Mouse (Mus musculus) hindbrain, embryonic 13.5 days (tissue): ENCODE results near the gene Rundc3a. TPM values are rescaled to one million over a fixed set of nuclear protein-coding genes. Genes with fewer than 3 reads are reported as not detected.
A peak's percentile ranks its signal among the peaks of the same experiment; 100 is the strongest.

Experiments
- ATAC-seq: fragments of 200-750 bp; cut with Nextera tagmentation; 2 replicates; pipeline ENCODE4 v1.8.0; 2017; ENCODE audit warnings: moderate TSS enrichment; ENCODE audit not compliant: low FRiP score
- H3K27ac ChIP-seq: fragments of 300-500 bp; sonication (generic); 2 replicates; pipeline ENCODE4 v1.5.1; 2015; ENCODE audit warnings: inconsistent platforms, mild to moderate bottlenecking, moderate library complexity
- H3K27me3 ChIP-seq: fragments of 300-500 bp; sonication (generic); 2 replicates; pipeline ENCODE4 v1.6.1; 2015; ENCODE audit warnings: mild to moderate bottlenecking, inconsistent platforms
- H3K36me3 ChIP-seq: fragments of 300-500 bp; sonication (generic); 2 replicates; pipeline ENCODE4 v1.6.1; 2015; ENCODE audit warnings: mild to moderate bottlenecking, inconsistent platforms
- H3K4me1 ChIP-seq: fragments of 300-500 bp; sonication (generic); replicated peaks from 2 replicates; pipeline ENCODE4 v1.6.1; 2015; ENCODE audit warnings: inconsistent platforms
- H3K4me2 ChIP-seq: fragments of 300-500 bp; sonication (generic); 2 replicates; pipeline ENCODE4 v1.6.1; 2015; ENCODE audit warnings: inconsistent platforms, mild to moderate bottlenecking, moderate library complexity
- H3K4me3 ChIP-seq: fragments of 300-500 bp; sonication (generic); 2 replicates; pipeline ENCODE4 v1.5.1; 2015; ENCODE audit warnings: mild to moderate bottlenecking, inconsistent platforms
- H3K9ac ChIP-seq: fragments of 300-500 bp; sonication (generic); 2 replicates; pipeline ENCODE4 v1.6.1; 2015; ENCODE audit warnings: mild to moderate bottlenecking, inconsistent platforms
- H3K9me3 ChIP-seq: fragments of 300-500 bp; sonication (generic); 2 replicates; pipeline ENCODE4 v1.6.1; 2016; ENCODE audit warnings: inconsistent platforms
- WGBS: fragments of 180-500 bp; shearing (Covaris S2); methylation state at CpG from one replicate; pipeline ENCODE4 v1.1.7; 2015; 5-methylcytosine and 5-hydroxymethylcytosine counted together
- polyA plus RNA-seq: library from polyadenylated mRNA; unstranded; fragments of >200 nt; fragmentation: Nextera tagmentation; extraction: Ambion mirVana; gene quantifications from 2 replicates; pipeline ENCODE4 v1.2.1, GENCODE M21; 2015

Gene Rundc3a
- polyA plus RNA-seq, 1 experiment from 2014 or later: 144 TPM

DNA sequence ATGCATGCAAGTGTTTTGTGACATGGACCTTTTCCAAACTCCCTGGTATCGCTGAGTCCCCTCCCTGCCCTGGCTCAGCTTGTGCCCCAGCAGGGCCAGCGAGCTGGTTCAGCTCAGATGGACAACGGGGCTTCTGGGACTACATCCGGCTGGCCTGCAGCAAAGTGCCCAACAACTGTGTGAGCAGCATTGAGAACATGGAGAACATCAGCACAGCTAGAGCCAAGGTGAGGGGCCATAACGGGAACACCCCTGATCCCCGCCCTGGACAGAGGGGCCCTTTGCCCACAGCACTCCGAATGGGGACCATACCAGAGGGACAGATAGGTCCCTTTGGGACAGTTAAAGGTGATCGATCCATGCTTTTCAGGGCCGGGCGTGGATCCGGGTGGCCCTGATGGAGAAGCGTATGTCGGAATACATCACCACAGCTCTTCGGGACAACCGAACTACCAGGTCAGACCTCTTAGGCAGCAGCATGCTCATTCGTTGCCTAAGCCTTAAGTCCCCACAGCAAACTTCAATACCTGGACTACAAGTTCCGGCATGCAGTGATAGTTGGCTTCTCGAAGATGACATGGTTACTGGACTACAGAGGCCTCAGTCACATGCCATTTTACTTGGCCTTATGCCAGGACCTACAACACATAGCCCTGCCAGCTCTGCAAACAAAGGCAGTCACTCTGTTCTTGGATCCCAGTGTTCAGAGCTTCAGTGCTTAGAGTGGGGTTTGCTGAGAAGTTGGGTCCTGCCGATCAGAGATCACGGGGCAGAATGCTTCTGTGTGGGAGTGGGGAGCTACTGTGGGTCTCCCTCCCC lies 5.0 kb downstream of the Rundc3a start:
- H3K4me3 ChIP-seq: 0 out of 2 replicates have a peak overlapping the region, but pooled peaks have one; percentile 4
- H3K36me3 ChIP-seq: peaks cover 51% of the 10 kb centered on the region
- no peak overlapping the region; the same call in 1 of the 2 replicates for H3K4me2 ChIP-seq
- peaks cover 22% of the 10 kb centered on the region for H3K27me3 ChIP-seq
- H3K4me1 ChIP-seq: peaks cover 77% of the 10 kb centered on the region
- H3K27ac ChIP-seq: no peak overlapping the region
- no peaks in the 10 kb centered on the region for H3K9me3 ChIP-seq
- no peak for ATAC-seq
- 80% methylated on average over 20 of the region's 20 CpGs for WGBS
- H3K9ac ChIP-seq: peak overlapping the region; percentile 94

DNA sequence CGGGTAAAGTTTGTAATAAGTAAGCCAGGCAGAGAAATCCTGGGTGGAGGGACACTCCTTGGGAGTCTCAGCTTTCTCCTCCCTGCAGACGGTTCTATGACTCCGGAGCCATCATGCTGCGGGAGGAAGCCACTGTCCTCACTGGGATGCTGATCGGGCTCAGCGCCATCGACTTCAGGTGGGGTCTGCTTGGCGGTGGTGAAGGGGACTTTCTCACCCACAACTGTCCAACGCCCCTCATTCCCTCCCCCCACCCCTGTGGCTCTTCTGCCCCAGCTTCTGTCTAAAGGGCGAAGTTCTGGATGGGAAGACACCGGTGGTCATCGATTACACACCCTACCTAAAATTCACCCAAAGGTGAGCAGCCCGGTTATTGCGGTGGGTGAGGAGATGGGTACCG lies 5.9 kb downstream of the Rundc3a start:
- ATAC-seq: no peak

DNA sequence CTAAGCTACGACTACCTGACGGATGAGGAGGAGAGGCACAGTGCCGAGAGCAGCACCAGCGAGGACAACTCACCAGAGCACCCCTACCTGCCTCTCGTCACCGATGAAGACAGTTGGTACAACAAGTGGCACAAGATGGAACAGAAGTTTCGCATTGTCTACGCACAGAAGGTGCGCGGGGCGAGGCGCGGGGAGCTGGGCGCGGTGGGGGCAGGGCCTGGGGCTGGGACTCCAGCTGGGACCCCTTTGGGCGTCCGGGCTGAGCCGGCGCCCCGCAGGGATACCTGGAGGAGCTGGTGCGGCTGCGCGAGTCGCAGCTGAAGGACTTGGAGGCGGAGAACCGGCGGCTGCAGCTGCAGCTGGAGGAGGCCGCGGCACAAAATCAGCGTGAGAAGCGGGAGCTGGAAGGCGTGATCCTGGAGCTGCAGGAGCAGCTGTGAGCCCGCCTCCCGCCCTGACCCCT lies 6.4 kb downstream of the Rundc3a start:
- H3K36me3 ChIP-seq: peaks cover 66% of the 10 kb centered on the region
- H3K27ac ChIP-seq: no peak overlapping the region
- H3K4me2 ChIP-seq: 0 out of 2 replicates have a peak overlapping the region, but pooled peaks have one; percentile 10
- peak overlapping the region; percentile 12; the same call in 1 of the 2 replicates for H3K4me3 ChIP-seq
- H3K9me3 ChIP-seq: no peaks in the 10 kb centered on the region
- H3K9ac ChIP-seq: peak overlapping the region; percentile 46
- 4% methylated on average over 34 of the region's 34 CpGs for WGBS
- ATAC-seq: no peak
- peaks cover 72% of the 10 kb centered on the region for H3K4me1 ChIP-seq
- peaks cover 22% of the 10 kb centered on the region for H3K27me3 ChIP-seq

More for the DNA sequence above, 5.9 kb downstream of the Rundc3a start:
- peaks cover 60% of the 10 kb centered on the region for H3K36me3 ChIP-seq
- peak overlapping the region; percentile 46 for H3K9ac ChIP-seq
- H3K27me3 ChIP-seq: peaks cover 22% of the 10 kb centered on the region
- no peak overlapping the region for H3K27ac ChIP-seq
- 24% methylated on average over 15 of the region's 15 CpGs for WGBS
- no peaks in the 10 kb centered on the region for H3K9me3 ChIP-seq
- H3K4me2 ChIP-seq: no peak overlapping the region
- no peak overlapping the region; the same call in 1 of the 2 replicates for H3K4me3 ChIP-seq
- peaks cover 73% of the 10 kb centered on the region for H3K4me1 ChIP-seq

DNA sequence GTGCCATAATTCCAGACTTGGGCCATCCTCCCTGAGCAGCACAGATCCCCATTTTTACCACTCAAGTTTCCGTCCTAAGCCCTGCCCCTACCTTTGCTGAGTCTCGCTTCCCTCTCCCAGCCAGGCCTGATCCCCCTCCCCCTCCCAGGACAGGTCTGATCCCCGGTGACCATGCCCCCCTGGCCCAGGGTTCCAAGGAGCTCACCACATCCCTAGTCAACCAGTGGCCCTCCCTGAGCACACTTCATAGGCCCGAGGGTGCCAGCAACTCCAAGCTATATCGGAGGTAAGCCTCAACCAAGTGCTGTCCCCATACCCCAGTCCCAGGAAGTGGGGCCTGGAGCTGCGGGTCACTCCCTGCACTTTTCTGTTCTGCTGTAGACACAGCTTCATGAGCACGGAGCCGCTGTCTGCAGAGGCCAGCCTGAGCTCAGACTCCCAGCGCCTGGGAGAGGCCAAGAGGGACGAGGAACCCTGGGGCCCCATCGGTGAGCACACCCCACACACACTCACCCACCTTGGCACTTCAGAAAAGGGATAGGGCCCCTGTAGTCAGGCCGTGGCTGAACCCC lies 7.4 kb downstream of the Rundc3a start:
- H3K36me3 ChIP-seq: peaks cover 69% of the 10 kb centered on the region
- no peak for ATAC-seq

DNA sequence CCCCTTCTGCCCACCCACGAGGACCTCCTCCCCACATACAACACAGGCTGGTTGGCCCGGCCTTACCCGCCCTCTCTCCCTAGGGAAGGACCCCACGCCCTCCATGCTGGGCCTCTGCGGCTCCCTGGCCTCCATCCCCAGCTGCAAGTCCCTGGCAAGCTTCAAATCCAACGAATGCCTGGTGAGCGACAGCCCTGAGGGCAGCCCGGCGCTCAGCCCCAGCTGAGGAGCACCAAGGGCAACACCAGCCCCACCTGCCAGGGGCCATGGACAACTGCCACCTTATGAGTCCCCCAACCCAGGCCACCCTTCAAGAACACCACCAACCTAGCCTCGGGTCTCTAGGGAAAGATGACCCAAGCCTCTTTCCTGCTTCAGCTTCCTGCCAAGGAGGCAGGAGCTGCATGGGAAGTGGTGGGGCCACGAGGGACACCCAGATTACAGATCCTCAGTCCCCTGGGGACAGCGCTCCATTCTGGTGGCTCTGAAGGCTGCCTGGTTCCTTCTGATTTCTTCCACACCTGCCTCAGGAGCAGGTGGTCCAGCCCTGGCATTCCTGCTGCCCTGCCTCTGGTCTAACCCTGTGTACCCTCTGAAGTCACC lies 8.8 kb downstream of the Rundc3a start:
- Histone ChIP-seq H3K9ac (peak overlapping the region; percentile 24; the same call in 1 of the 2 replicates), H3K4me2 (no peak overlapping the region), H3K9me3 (no peaks in the 10 kb centered on the region), H3K27me3 (peaks cover 22% of the 10 kb centered on the region), H3K4me3 (no peak overlapping the region), H3K27ac (peak overlapping the region; percentile 62), H3K36me3 (peaks cover 69% of the 10 kb centered on the region), H3K4me1 (peaks cover 72% of the 10 kb centered on the region)
- WGBS: 42% methylated on average over 12 of the region's 12 CpGs
- no peak for ATAC-seq

More for the DNA sequence above, 7.4 kb downstream of the Rundc3a start:
- Histone ChIP-seq H3K4me3 (no peak overlapping the region), H3K4me1 (peaks cover 72% of the 10 kb centered on the region), H3K27me3 (peaks cover 22% of the 10 kb centered on the region), H3K9me3 (no peaks in the 10 kb centered on the region), H3K9ac (no peak overlapping the region), H3K27ac (no peak overlapping the region), H3K4me2 (no peak overlapping the region)
- WGBS: 39% methylated on average over 12 of the region's 12 CpGs

DNA sequence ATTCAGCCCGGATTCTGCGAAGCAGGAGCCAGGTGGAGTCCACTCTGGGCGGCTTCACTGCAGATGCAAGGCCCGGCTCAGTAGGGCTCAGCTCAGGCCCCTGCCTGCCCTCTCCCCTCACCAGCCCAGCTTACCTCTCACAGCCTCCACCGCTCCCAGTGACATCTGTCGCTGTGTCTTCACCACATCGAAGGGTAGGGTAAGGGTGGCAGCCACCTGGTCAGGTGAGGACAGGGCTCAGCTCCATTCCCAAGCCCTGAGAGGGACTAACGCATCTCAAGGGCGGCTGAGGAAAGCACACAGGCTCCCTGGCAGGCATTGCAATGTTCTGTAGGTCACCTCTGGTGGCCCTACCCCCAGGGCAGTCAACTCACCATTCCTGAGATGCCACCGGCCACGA lies 10.5 kb downstream of the Rundc3a start:
- 93% methylated on average over 11 of the region's 11 CpGs for WGBS
- H3K27me3 ChIP-seq: peaks cover 16% of the 10 kb centered on the region
- H3K9me3 ChIP-seq: no peaks in the 10 kb centered on the region
- H3K36me3 ChIP-seq: peaks cover 61% of the 10 kb centered on the region
- H3K9ac ChIP-seq: no peak overlapping the region
- H3K4me1 ChIP-seq: peaks cover 61% of the 10 kb centered on the region
- no peak overlapping the region for H3K27ac ChIP-seq
- ATAC-seq: no peak
- no peak overlapping the region for H3K4me2 ChIP-seq
- no peak overlapping the region for H3K4me3 ChIP-seq

DNA sequence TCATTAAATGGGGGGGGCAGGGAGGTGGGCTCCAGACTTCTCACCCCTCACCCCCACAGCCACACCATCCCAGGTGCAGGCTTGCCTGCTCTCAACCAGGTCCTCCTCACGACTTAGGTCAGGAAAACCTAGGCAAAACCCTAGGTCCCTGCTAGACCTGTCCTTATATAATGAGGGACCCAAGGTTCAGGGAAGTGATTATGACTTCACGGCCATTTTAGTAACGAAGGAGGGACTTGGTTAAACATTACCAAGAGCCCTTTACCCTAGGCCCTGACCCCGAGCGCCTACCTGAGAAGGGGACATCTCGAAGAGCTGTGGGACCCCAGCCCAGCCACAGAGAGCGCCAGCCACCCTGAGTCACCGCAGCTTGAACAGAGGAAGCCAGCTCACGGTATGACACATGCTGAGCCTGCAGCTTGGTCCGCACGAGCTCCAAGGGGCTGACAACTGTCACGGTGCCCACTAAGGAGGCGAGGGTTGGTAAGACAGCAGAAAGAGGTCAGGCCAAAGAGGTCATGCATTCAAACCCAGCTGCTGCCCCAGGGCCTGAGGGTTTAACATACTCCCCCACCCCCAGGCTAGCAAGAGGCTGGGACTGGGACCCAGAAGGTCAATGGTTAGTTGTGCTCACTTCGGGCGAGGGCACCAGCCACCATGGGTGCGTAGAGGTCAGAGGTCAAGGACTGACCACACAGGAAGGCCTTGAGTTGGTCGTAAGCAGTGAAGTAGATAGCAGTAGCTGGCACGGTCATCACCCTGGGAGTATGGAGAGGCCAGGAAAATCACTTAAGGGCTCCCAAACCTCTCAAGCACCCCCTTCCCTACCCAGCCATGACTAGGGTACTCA lies 11.2 kb downstream of the Rundc3a start:
- peaks cover 55% of the 10 kb centered on the region for H3K4me1 ChIP-seq
- H3K4me3 ChIP-seq: no peak overlapping the region; the same call in 1 of the 2 replicates
- peaks cover 12% of the 10 kb centered on the region for H3K27me3 ChIP-seq
- 0 out of 2 replicates have a peak overlapping the region, but pooled peaks have one; percentile 30 for H3K27ac ChIP-seq
- WGBS: 70% methylated on average over 18 of the region's 18 CpGs
- no peak for ATAC-seq
- peak overlapping the region; percentile 23 for H3K4me2 ChIP-seq
- H3K9ac ChIP-seq: peak overlapping the region; percentile 93
- H3K9me3 ChIP-seq: no peaks in the 10 kb centered on the region
- H3K36me3 ChIP-seq: peaks cover 55% of the 10 kb centered on the region

DNA sequence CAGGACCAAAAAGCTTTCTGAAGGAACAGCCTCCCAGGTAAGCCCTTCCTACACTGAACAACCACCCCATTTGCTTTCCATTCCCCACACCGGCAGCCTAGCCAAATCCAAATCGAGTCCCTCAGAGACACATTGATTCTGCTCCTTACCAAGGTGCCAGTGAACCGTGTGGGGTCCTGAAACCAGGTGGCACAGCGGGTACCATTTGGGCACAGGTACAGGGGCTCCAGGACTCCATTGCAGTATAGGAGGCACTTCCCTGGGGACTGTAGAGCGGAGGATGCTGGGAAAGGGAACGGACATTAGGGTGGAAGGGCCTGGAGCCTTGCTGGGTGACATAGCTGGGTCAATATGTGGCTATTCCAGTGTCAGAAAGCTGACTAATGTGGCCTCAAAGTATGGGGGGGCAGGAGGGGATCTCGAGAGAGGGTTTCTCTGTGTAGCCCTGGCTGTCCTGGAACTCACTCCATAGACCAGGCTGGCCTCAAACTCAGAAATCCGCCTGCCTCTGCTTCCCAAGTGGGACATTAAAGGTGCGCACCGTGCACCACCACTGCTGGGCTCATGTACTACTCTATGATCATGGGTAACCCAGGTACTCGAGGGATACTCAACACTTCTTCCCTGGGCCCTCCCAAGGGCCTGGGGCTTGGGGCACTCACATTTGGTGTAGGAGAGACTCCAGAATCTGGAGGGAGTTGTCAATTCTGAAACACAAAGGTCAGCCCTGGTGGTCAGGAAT lies 12.5 kb downstream of the Rundc3a start:
- peak overlapping the region; percentile 77; the same call in 1 of the 2 replicates for H3K4me3 ChIP-seq
- no peaks in the 10 kb centered on the region for H3K9me3 ChIP-seq
- peak overlapping the region; percentile 93 for H3K9ac ChIP-seq
- H3K27ac ChIP-seq: no peak overlapping the region
- H3K27me3 ChIP-seq: peaks cover 4% of the 10 kb centered on the region; the same call in 1 of the 2 replicates
- H3K36me3 ChIP-seq: peaks cover 42% of the 10 kb centered on the region
- ATAC-seq: no peak
- H3K4me1 ChIP-seq: peaks cover 43% of the 10 kb centered on the region
- WGBS: 86% methylated on average over 11 of the region's 11 CpGs
- H3K4me2 ChIP-seq: peak overlapping the region; percentile 93

DNA sequence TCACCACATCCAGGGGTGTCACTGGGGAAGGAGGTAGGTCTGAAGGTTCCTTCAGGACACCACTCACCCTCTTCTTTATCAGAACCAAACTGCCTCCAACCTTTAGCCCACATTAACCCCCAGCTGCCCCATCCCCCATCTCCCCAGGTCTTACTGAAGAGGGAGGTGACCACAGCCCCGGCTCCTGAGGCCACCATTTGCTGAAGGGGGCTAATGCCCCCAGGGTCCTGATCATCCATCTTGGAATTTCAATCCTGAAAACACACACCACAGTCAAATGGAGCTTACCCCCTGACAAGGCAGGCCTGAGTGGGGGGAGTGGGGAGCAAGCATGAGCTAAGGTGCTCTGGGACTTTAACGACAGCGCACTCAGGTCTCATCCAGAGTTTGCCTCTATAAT lies 13.2 kb downstream of the Rundc3a start:
- Histone ChIP-seq H3K27ac (peak overlapping the region; percentile 92), H3K9ac (peak overlapping the region; percentile 93), H3K4me3 (peak overlapping the region; percentile 77), H3K27me3 (no peaks in the 10 kb centered on the region), H3K4me2 (peak overlapping the region; percentile 93), H3K9me3 (no peaks in the 10 kb centered on the region), H3K4me1 (peaks cover 41% of the 10 kb centered on the region), H3K36me3 (peaks cover 36% of the 10 kb centered on the region)
- no peak for ATAC-seq
- WGBS: 12% methylated on average over 3 of the region's 3 CpGs

DNA sequence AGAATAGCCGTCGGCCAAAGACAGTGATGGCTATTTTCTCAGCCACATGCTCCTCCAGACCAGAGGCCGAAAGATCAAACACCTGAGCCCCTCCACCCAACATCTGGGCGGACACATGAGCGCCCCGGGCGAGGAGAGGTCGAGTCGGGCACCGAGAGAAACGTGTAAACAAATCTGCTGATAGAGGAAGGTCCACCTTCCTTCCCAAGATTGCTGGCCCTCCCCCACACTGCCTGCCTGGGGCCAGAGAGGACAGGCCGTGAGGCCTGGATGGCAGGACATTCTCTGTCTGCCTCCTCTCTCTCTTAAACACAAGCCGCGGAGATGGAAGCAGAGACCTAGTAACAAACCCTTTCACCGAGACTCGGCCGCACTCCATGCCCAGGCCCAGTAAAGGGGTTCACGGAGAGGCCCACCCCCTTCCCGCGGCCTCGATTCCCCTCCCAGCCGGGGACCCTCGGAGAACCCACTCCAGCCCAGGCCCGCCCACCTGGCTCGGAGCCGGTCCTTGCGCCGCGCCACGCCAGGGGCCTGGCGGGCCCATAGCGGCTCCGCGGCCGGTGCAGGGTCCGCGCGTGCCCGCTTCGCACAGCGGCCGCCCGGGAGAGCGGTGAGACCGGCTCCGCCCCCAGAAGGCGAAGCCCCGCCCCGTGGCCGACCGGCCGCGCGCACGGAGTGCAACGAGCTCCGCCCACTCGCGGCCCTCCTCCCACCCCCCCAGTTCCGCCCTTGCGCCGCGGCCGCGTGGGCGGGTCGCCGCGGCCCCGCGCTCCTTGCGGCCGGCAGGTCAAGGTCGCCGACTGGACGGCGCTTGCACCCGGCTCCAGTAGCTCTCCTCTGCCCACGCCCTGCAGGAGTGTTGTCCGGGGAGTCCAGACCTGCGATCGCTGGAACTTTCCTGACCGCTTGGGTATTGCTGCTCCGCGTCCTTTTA lies 14.0 kb downstream of the Rundc3a start:
- Histone ChIP-seq H3K9me3 (no peaks in the 10 kb centered on the region), H3K9ac (peak overlapping the region; percentile 93), H3K27ac (peak overlapping the region; percentile 92), H3K4me1 (peaks cover 34% of the 10 kb centered on the region), H3K36me3 (peaks cover 28% of the 10 kb centered on the region), H3K4me3 (peak overlapping the region; percentile 77), H3K4me2 (peak overlapping the region; percentile 93), H3K27me3 (no peaks in the 10 kb centered on the region)
- WGBS: under 1% methylated on average over 85 of the region's 85 CpGs
- peak; percentile 65 for ATAC-seq
